Mouse (Mus musculus): ENCODE measurements around the gene Poglut1. TPM values are rescaled to one million over a fixed set of nuclear protein-coding genes. Genes with fewer than 3 reads are reported as not detected.

The Poglut1 gene
- polyA plus RNA-seq, 1 experiment from 2014 or later = 16.0 TPM

DNA sequence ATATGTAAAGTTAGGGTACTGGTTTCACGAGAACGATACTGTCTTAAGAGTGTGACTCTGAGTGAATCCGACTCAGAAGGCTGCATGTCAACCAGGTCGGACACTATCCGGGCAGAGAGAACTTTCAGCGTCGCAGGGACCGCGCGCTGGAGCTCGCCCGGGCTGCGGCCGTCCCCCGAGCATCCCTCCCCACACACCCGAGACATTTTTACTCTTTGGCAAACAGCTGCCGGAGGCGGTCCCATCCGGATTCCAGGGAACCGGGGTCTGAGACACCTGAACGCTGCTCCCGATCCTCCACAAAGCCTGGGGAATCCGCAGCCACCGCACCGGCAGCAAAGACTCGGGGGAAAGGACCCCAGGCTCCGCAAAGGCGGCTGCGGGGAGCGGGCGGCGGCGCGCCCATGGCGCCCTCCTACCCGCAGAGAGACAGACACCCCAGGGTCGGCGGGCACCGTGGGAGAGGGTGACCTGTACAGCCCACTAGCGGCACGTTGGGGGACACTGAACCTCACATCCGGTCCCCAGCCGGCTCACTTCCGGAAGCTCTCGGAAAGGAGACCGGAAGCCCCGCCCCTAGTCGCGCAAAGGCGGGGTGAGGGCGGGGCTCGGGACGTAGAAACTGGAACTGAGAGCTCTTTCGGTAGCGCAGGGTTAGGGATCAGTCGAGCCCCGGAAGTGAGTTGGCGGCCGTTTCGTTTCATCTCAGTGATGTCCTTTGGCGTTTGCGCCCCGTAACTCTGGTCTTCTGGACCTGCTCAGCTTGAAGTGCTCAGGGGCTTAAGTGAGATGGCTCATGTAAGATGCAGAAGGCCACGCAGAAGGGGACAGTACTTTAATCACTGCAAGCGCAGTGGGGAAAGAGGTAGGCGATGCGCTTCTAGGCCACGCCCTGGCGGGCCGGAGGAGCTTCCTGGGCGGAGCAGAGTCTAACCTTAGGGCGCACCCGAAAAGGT is 27.7 kb downstream of the Poglut1 start, which contains the start of gene Timmdc1:
TSS of gene Timmdc1 (minus strand) at position 535 of the 956 bp plus-strand sequence.
- peak; percentile 99 for ATAC-seq (ENCODE audit: low FRiP score, low TSS enrichment)
- peak; percentile 43 for TF ChIP-seq CTCF (IDR thresholded peaks at IDR 0.05; ENCODE audit: low read depth)
- peak; percentile 58 for TF ChIP-seq EP300 (optimal IDR thresholded peaks at IDR 0.05)
- peak; percentile 97 for DNase-seq (ENCODE audit: low spot score)

DNA sequence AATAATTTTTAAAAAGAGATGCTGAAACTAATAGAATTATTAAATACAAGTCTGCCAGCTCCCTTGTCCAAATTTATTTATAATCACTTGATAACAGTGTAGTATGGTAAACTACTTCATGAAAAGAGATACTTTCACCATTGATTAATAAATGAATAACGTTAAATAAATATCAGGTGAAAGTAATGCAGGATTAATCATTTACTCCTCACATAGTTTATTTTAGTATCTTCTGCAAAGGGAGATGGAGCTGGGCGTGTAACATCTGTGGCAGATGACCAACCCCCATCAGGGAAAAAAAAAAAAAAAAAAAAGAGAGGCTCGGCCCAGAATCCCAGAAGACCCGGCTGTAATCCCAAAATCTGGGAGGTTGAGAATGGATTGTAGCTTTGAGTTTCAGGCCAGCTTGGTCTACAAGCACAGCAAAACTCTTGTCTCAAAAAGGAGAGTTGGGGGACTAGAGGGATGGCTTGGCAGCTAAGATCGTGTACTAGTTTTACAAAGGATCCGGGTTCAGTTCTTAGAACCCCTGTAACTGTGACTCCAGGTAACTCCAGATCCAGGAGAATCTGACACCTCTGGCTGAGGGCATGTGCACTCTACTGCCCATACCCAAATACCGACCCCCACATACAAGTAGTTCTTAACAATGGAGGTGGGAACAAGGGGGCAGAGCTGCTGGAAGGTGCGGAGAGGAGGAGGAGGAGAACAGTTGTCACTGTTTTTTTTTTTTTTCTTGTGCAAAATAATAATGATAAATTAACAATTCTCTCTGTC is 28.7 kb downstream of the Poglut1 start:
- 23% methylated on average over 8 of the region's 8 CpGs for WGBS
- peak overlapping the region; percentile 89 for H3K4me3 ChIP-seq (ENCODE audit: low read depth, low read length)
- no peak overlapping the region for H3K27ac ChIP-seq (replicated peaks)
- TF ChIP-seq CTCF (IDR thresholded peaks at IDR 0.05; ENCODE audit: low read depth) = no peak
- TF ChIP-seq EP300 (optimal IDR thresholded peaks at IDR 0.05) = no peak
- DNase-seq (ENCODE audit: low spot score) (no peak), ATAC-seq (ENCODE audit: low FRiP score, low TSS enrichment) (no peak)
- H3K36me3 ChIP-seq (ENCODE audit: control insufficient read depth, insufficient read depth, low read length) = no peaks in the 10 kb centered on the region
- H3K4me1 ChIP-seq (replicated peaks; ENCODE audit: control insufficient read depth, insufficient read depth) = no peaks in the 10 kb centered on the region
- H3K9ac ChIP-seq (ENCODE audit: low read length) = peak overlapping the region; percentile 56
- H3K27me3 ChIP-seq (ENCODE audit: control insufficient read depth, insufficient read depth, low read length) = no peaks in the 10 kb centered on the region
- peak overlapping the region; percentile 72 for H3K4me2 ChIP-seq (replicated peaks; ENCODE audit: low read depth)
- no peaks in the 10 kb centered on the region for H3K9me3 ChIP-seq (ENCODE audit: control insufficient read depth, low read length)

More for the DNA sequence above, 27.7 kb downstream of the Poglut1 start, which contains the start of gene Timmdc1:
- H3K4me1 ChIP-seq (replicated peaks; ENCODE audit: control insufficient read depth, insufficient read depth) = no peaks in the 10 kb centered on the region
- WGBS = under 1% methylated on average over 73 of the region's 73 CpGs
- no peaks in the 10 kb centered on the region for H3K36me3 ChIP-seq (ENCODE audit: control insufficient read depth, insufficient read depth, low read length)
- H3K4me3 ChIP-seq (ENCODE audit: low read depth, low read length) = peak within 1 kb of the TSS; percentile 89
- no peaks in the 10 kb centered on the region for H3K27me3 ChIP-seq (ENCODE audit: control insufficient read depth, insufficient read depth, low read length)
- H3K27ac ChIP-seq (replicated peaks) = peak within 1 kb of the TSS; percentile 97
- H3K4me2 ChIP-seq (replicated peaks; ENCODE audit: low read depth) = peak within 1 kb of the TSS; percentile 72
- H3K9me3 ChIP-seq (ENCODE audit: control insufficient read depth, low read length) = no peaks in the 10 kb centered on the region
- peak within 1 kb of the TSS; percentile 94 for H3K9ac ChIP-seq (ENCODE audit: low read length)

DNA sequence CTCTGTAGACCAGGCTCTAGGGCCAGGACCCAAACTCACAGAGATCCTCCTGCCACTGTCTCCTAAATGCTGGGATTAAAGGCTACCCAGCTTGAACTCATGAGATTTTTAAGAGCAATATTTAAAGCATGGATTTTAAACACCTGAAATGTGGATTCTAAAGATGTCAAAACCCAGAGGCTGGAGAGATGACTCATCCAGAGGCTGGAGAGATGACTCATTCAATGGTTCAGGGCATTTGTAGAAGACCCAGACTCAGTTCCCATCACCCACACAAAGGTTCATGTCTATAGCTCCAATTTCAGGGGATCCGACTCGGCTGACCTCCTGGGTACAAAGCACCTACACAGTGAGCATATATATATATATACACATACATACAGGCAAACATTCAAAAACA is 30.9 kb downstream of the Poglut1 start:
- no peaks in the 10 kb centered on the region for H3K9me3 ChIP-seq (ENCODE audit: control insufficient read depth, low read length)
- DNase-seq (ENCODE audit: low spot score) = no peak
- no peak overlapping the region for H3K9ac ChIP-seq (ENCODE audit: low read length)
- no peak overlapping the region for H3K27ac ChIP-seq (replicated peaks)
- no peak overlapping the region for H3K4me2 ChIP-seq (replicated peaks; ENCODE audit: low read depth)
- no peak for TF ChIP-seq EP300 (optimal IDR thresholded peaks at IDR 0.05)
- TF ChIP-seq CTCF (IDR thresholded peaks at IDR 0.05; ENCODE audit: low read depth) = no peak
- H3K4me3 ChIP-seq (ENCODE audit: low read depth, low read length) = no peak overlapping the region
- no peaks in the 10 kb centered on the region for H3K27me3 ChIP-seq (ENCODE audit: control insufficient read depth, insufficient read depth, low read length)
- no peaks in the 10 kb centered on the region for H3K36me3 ChIP-seq (ENCODE audit: control insufficient read depth, insufficient read depth, low read length)
- ATAC-seq (ENCODE audit: low FRiP score, low TSS enrichment) = no peak
- H3K4me1 ChIP-seq (replicated peaks; ENCODE audit: control insufficient read depth, insufficient read depth) = no peaks in the 10 kb centered on the region
- 88% methylated on average over 2 of the region's 2 CpGs for WGBS

DNA sequence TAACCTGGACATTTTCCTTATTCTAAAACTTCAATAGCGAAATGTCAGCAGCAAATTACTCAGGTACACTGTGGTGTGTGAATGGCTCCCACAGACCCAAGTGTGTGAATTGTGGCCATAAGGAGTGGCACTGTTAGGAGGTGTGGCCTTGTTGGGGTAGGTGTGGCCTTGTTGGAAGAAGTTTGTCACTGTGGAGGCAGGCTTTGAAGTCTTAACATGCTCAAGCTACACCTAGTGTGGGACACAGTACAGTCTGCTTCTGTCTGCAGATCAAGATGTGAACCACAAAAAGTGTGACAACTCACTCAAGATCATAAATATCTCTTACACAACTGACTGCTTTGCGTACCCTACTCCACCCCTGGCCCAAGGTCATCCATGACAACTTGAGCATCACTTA is 39.2 kb downstream of the Poglut1 start:
- Histone ChIP-seq H3K4me3 (ENCODE audit: low read depth, low read length) (no peak overlapping the region), H3K27ac (replicated peaks) (no peak overlapping the region), H3K9ac (ENCODE audit: low read length) (no peak overlapping the region), H3K4me2 (replicated peaks; ENCODE audit: low read depth) (no peak overlapping the region), H3K4me1 (replicated peaks; ENCODE audit: control insufficient read depth, insufficient read depth) (no peaks in the 10 kb centered on the region), H3K27me3 (ENCODE audit: control insufficient read depth, insufficient read depth, low read length) (no peaks in the 10 kb centered on the region), H3K36me3 (ENCODE audit: control insufficient read depth, insufficient read depth, low read length) (0 out of 2 replicates have a peak, but pooled peaks cover 5% of the 10 kb centered on the region), H3K9me3 (ENCODE audit: control insufficient read depth, low read length) (no peaks in the 10 kb centered on the region)
- TF ChIP-seq EP300 (optimal IDR thresholded peaks at IDR 0.05) (no peak), CTCF (IDR thresholded peaks at IDR 0.05; ENCODE audit: low read depth) (no peak)
- DNase-seq (ENCODE audit: low spot score) (no peak), ATAC-seq (ENCODE audit: low FRiP score, low TSS enrichment) (no peak)
- WGBS = 94% methylated on average over 2 of the region's 2 CpGs

DNA sequence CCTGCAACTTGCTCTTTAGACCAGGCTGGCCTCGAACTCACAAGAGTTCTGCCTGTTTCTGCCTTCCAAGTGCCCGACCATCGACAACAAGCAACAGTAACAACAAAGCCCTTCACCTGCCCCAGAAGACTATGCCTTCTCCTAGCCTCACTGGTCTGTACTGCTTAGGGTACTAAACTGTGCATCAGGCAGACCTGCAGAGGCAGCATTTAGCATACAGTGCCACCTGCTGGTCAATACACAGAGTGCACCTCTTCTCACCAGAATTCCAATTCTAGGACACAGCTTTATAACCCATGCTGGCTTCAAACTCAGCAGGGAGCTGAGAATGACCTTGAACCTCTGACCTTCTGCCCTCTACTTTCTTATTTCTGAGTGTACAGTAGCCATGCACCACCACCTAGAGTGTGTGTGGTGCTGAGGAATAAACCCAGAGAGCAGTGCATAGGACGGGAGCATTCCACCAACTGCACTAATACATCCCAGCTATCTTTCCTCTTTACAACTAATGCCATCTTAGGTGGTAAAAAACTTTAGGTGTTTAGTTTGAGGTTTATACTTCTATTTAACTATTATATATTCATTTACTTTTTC is 43.9 kb downstream of the Poglut1 start:
- no peak overlapping the region for H3K27ac ChIP-seq (replicated peaks)
- ATAC-seq (ENCODE audit: low FRiP score, low TSS enrichment) (peak; percentile 88), DNase-seq (ENCODE audit: low spot score) (peak; percentile 63)
- no peaks in the 10 kb centered on the region for H3K9me3 ChIP-seq (ENCODE audit: control insufficient read depth, low read length)
- no peak overlapping the region for H3K9ac ChIP-seq (ENCODE audit: low read length)
- H3K36me3 ChIP-seq (ENCODE audit: control insufficient read depth, insufficient read depth, low read length) = peaks cover 3% of the 10 kb centered on the region
- H3K4me3 ChIP-seq (ENCODE audit: low read depth, low read length) = no peak overlapping the region
- no peaks in the 10 kb centered on the region for H3K4me1 ChIP-seq (replicated peaks; ENCODE audit: control insufficient read depth, insufficient read depth)
- H3K4me2 ChIP-seq (replicated peaks; ENCODE audit: low read depth) = no peak overlapping the region
- TF ChIP-seq EP300 (optimal IDR thresholded peaks at IDR 0.05) = no peak
- TF ChIP-seq CTCF (IDR thresholded peaks at IDR 0.05; ENCODE audit: low read depth) = peak; percentile 99
- no peaks in the 10 kb centered on the region for H3K27me3 ChIP-seq (ENCODE audit: control insufficient read depth, insufficient read depth, low read length)
- 77% methylated on average over 4 of the region's 4 CpGs for WGBS
